Mouse (Mus musculus): Measurements from ENCODE around the gene Fstl4. TPM values are rescaled to one million over a fixed set of nuclear protein-coding genes. Genes with fewer than 3 reads are reported as not detected.

The Fstl4 gene
- 9.1 and 11.4 TPM in 2 replicates for polyA plus RNA-seq (2014; fragmentation: Nextera tagmentation; extraction: Ambion mirVana)

- peak within 1 kb of the TSS; percentile 53 for H3K4me3 ChIP-seq (ENCODE audit: low read depth, low read length)
- H3K4me2 ChIP-seq = peak within 1 kb of the TSS; percentile 79
- H3K4me1 ChIP-seq (ENCODE audit: control insufficient read depth, insufficient read depth, low read length) = peaks cover 10% of the 10 kb centered on the region; the same call in 1 of the 2 replicates
- no peak for ATAC-seq (replicated peaks; ENCODE audit: insufficient number of reproducible peaks, low FRiP score, low TSS enrichment)
- H3K36me3 ChIP-seq (ENCODE audit: control insufficient read depth, insufficient read depth, low read length) = no peaks in the 10 kb centered on the region
- no peak within 1 kb of the TSS for H3K27ac ChIP-seq (ENCODE audit: low read depth, low read length)
- under 1% methylated on average over 33 of the region's 48 CpGs for WGBS (ENCODE audit: insufficient replicate concordance)
- H3K9ac ChIP-seq (ENCODE audit: low read depth, low read length) = peak within 1 kb of the TSS; percentile 74
- no peaks in the 10 kb centered on the region for H3K9me3 ChIP-seq (replicated peaks; ENCODE audit: control insufficient read depth, low read length)
- H3K27me3 ChIP-seq (ENCODE audit: control insufficient read depth, insufficient read depth, low read length) = peaks cover 32% of the 10 kb centered on the region
These were observed at the start of gene Fstl4 for GRCm38 (mm10) chr11:52764461-52764893. Gene Fstl4 (plus strand): TSS chr11:52764634.

GRCm38 (mm10) chr11:52718570-52718969 is 45.9 kb upstream of the Fstl4 start:
- no peak overlapping the region for H3K27ac ChIP-seq (ENCODE audit: low read depth, low read length)
- no peak overlapping the region for H3K4me3 ChIP-seq (ENCODE audit: low read depth, low read length)
- H3K4me1 ChIP-seq (ENCODE audit: control insufficient read depth, insufficient read depth, low read length) = no peaks in the 10 kb centered on the region
- ATAC-seq (replicated peaks; ENCODE audit: insufficient number of reproducible peaks, low FRiP score, low TSS enrichment) = no peak
- no peak overlapping the region for H3K9ac ChIP-seq (ENCODE audit: low read depth, low read length)
- no peak overlapping the region for H3K4me2 ChIP-seq
- no peaks in the 10 kb centered on the region for H3K27me3 ChIP-seq (ENCODE audit: control insufficient read depth, insufficient read depth, low read length)
- no peaks in the 10 kb centered on the region for H3K36me3 ChIP-seq (ENCODE audit: control insufficient read depth, insufficient read depth, low read length)
- H3K9me3 ChIP-seq (replicated peaks; ENCODE audit: control insufficient read depth, low read length) = no peaks in the 10 kb centered on the region
- 63% methylated on average over 1 of the region's 1 CpGs for WGBS (ENCODE audit: insufficient replicate concordance)

DNA sequence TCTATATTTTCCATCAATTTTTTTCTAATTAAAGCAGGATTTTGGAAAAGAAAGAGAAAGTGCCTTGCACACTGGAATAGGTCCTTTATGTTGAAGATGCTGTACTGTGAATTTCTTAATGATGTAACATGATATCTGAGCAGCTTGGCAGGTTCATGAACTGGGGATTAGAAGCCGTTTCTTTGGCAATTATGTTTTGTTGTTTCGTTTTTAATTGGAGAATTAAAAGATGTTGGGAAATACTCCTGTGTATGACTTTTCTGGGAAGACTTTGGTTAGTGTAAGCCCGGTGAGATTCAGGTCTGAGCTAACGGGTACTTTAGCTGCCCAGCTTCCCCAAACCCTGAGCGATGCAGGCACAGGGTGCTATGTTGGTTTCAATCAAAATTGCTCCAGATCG is 43.3 kb upstream of the Fstl4 start:
- 80% methylated on average over 6 of the region's 6 CpGs for WGBS (ENCODE audit: insufficient replicate concordance)
- Histone ChIP-seq H3K27me3 (ENCODE audit: control insufficient read depth, insufficient read depth, low read length) (no peaks in the 10 kb centered on the region), H3K36me3 (ENCODE audit: control insufficient read depth, insufficient read depth, low read length) (no peaks in the 10 kb centered on the region), H3K4me3 (ENCODE audit: low read depth, low read length) (no peak overlapping the region), H3K9ac (ENCODE audit: low read depth, low read length) (no peak overlapping the region), H3K4me2 (no peak overlapping the region), H3K27ac (ENCODE audit: low read depth, low read length) (no peak overlapping the region), H3K9me3 (replicated peaks; ENCODE audit: control insufficient read depth, low read length) (no peaks in the 10 kb centered on the region), H3K4me1 (ENCODE audit: control insufficient read depth, insufficient read depth, low read length) (no peaks in the 10 kb centered on the region)
- no peak for ATAC-seq (replicated peaks; ENCODE audit: insufficient number of reproducible peaks, low FRiP score, low TSS enrichment)

DNA sequence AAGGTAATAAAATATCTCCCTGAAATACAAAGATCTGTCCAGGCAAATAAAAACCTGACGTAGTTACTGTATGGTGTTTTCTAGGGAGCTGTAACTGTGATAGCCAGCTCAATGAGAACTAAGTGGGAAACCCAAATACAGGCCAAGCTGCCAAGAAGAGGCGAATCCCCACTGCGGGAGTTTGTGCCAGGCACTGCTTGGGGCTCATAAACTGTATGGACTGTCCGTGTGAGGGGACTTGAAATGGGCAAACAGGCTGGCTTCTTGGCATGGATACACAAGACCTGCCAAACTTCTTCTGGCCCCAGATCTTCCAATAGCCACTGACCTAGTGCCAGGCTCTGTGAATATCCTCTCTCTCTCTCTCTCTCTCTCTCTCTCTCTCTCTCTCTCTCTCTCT is 41.7 kb upstream of the Fstl4 start:
- no peak for ATAC-seq (replicated peaks; ENCODE audit: insufficient number of reproducible peaks, low FRiP score, low TSS enrichment)
- Histone ChIP-seq H3K4me3 (ENCODE audit: low read depth, low read length) (no peak overlapping the region), H3K27me3 (ENCODE audit: control insufficient read depth, insufficient read depth, low read length) (no peaks in the 10 kb centered on the region), H3K9ac (ENCODE audit: low read depth, low read length) (no peak overlapping the region), H3K4me2 (no peak overlapping the region), H3K36me3 (ENCODE audit: control insufficient read depth, insufficient read depth, low read length) (no peaks in the 10 kb centered on the region), H3K27ac (ENCODE audit: low read depth, low read length) (no peak overlapping the region), H3K9me3 (replicated peaks; ENCODE audit: control insufficient read depth, low read length) (no peaks in the 10 kb centered on the region), H3K4me1 (ENCODE audit: control insufficient read depth, insufficient read depth, low read length) (no peaks in the 10 kb centered on the region)
- 82% methylated on average over 4 of the region's 4 CpGs for WGBS (ENCODE audit: insufficient replicate concordance)

DNA sequence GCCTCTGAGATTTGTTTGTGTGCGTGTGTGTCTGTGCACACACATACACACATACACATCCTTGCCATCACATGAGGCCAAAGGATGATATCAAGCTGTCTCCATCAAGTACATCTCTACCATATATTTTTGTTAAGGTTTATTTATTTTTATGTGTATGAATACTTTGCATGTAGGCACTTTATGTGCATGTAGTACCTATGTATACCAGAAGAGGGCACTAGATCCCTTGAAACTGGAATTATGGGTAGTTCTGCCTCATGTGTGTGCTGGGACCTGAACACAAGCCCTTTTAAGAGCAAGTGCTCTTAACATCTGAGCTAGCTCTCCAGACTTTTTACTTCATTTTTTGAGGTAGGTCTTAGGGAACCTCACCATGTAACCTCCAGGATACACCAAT is 38.4 kb upstream of the Fstl4 start:
- no peak overlapping the region for H3K4me3 ChIP-seq (ENCODE audit: low read depth, low read length)
- 93% methylated on average over 1 of the region's 1 CpGs for WGBS (ENCODE audit: insufficient replicate concordance)

GRCm38 (mm10) chr11:52728479-52728878 is 36.0 kb upstream of the Fstl4 start:
- ATAC-seq (replicated peaks; ENCODE audit: insufficient number of reproducible peaks, low FRiP score, low TSS enrichment) = no peak
- Histone ChIP-seq H3K9me3 (replicated peaks; ENCODE audit: control insufficient read depth, low read length) (no peaks in the 10 kb centered on the region), H3K36me3 (ENCODE audit: control insufficient read depth, insufficient read depth, low read length) (no peaks in the 10 kb centered on the region), H3K4me2 (no peak overlapping the region), H3K4me1 (ENCODE audit: control insufficient read depth, insufficient read depth, low read length) (no peaks in the 10 kb centered on the region), H3K4me3 (ENCODE audit: low read depth, low read length) (no peak overlapping the region), H3K9ac (ENCODE audit: low read depth, low read length) (no peak overlapping the region), H3K27ac (ENCODE audit: low read depth, low read length) (no peak overlapping the region), H3K27me3 (ENCODE audit: control insufficient read depth, insufficient read depth, low read length) (no peaks in the 10 kb centered on the region)
- 76% methylated on average over 15 of the region's 15 CpGs for WGBS (ENCODE audit: insufficient replicate concordance)

More for the DNA sequence above, 38.4 kb upstream of the Fstl4 start:
- no peaks in the 10 kb centered on the region for H3K27me3 ChIP-seq (ENCODE audit: control insufficient read depth, insufficient read depth, low read length)
- no peak overlapping the region for H3K9ac ChIP-seq (ENCODE audit: low read depth, low read length)
- H3K4me1 ChIP-seq (ENCODE audit: control insufficient read depth, insufficient read depth, low read length) = no peaks in the 10 kb centered on the region
- H3K4me2 ChIP-seq = no peak overlapping the region
- no peak for ATAC-seq (replicated peaks; ENCODE audit: insufficient number of reproducible peaks, low FRiP score, low TSS enrichment)
- no peaks in the 10 kb centered on the region for H3K36me3 ChIP-seq (ENCODE audit: control insufficient read depth, insufficient read depth, low read length)
- no peaks in the 10 kb centered on the region for H3K9me3 ChIP-seq (replicated peaks; ENCODE audit: control insufficient read depth, low read length)
- no peak overlapping the region for H3K27ac ChIP-seq (ENCODE audit: low read depth, low read length)

DNA sequence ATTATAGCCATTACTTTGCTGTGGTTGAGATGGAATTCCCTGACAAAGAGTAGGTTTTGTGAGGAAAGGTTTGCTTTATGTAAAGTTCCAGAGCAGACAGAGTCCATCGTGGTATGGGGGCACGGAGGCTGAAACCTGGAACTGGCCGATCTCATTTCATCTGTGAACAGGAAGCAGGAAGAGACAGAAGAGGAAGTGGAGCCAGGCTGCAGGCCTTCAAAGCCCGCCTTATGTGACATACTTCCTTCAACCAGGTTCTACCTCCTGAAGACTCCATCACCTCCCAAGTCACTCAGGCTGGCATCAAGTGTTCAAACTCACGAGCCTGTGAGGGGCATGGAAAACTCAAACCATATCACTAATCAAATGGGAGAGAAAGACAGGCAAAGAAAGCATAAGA is 34.5 kb upstream of the Fstl4 start:
- H3K27ac ChIP-seq (ENCODE audit: low read depth, low read length) = no peak overlapping the region

GRCm38 (mm10) chr11:52731979-52732378 is 32.5 kb upstream of the Fstl4 start:
- WGBS (ENCODE audit: insufficient replicate concordance) = 39% methylated on average over 8 of the region's 8 CpGs
- H3K4me2 ChIP-seq = no peak overlapping the region

More for the DNA sequence above, 34.5 kb upstream of the Fstl4 start:
- Histone ChIP-seq H3K36me3 (ENCODE audit: control insufficient read depth, insufficient read depth, low read length) (no peaks in the 10 kb centered on the region), H3K9ac (ENCODE audit: low read depth, low read length) (no peak overlapping the region), H3K9me3 (replicated peaks; ENCODE audit: control insufficient read depth, low read length) (no peaks in the 10 kb centered on the region), H3K27me3 (ENCODE audit: control insufficient read depth, insufficient read depth, low read length) (no peaks in the 10 kb centered on the region), H3K4me3 (ENCODE audit: low read depth, low read length) (no peak overlapping the region), H3K4me2 (no peak overlapping the region), H3K4me1 (ENCODE audit: control insufficient read depth, insufficient read depth, low read length) (no peaks in the 10 kb centered on the region)
- ATAC-seq (replicated peaks; ENCODE audit: insufficient number of reproducible peaks, low FRiP score, low TSS enrichment) = no peak
- 75% methylated on average over 5 of the region's 5 CpGs for WGBS (ENCODE audit: insufficient replicate concordance)

DNA sequence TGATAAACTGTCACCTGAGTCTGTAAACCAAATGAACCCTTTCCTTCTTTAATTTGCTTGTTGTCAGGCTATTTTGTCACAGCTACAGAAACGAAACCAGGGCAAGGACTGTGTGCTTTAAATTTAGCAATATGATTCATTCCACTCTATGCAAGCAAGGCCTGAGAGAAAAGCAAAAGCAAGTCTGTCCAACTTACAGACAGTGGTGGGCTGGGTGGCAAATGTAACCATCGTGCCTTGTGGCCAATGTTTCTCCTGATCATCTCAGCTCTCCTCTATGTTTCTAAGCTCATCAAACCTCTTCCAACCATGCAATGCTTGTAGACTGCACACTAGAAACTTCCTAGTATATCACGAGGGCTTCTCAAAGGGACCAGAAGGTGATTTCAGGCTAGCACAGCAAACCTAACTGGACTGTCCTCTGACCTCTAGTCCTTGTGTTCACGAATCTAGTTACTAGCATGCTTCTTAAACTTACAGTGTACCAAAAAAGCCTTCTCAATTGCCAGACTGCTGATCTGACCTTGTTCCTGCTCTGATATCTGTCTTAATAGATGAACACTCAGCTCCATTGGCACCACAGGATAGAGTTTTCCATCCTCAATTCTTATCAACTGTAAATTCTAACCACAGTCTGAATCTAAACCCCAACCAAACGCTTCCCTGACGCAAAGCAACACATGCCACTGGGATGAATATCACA is 29.8 kb upstream of the Fstl4 start:
- ATAC-seq (replicated peaks; ENCODE audit: insufficient number of reproducible peaks, low FRiP score, low TSS enrichment) = no peak
- 75% methylated on average over 6 of the region's 6 CpGs for WGBS (ENCODE audit: insufficient replicate concordance)
- no peak overlapping the region for H3K4me2 ChIP-seq
- H3K4me3 ChIP-seq (ENCODE audit: low read depth, low read length) = no peak overlapping the region
- no peak overlapping the region for H3K9ac ChIP-seq (ENCODE audit: low read depth, low read length)
- H3K27me3 ChIP-seq (ENCODE audit: control insufficient read depth, insufficient read depth, low read length) = no peaks in the 10 kb centered on the region
- no peak overlapping the region for H3K27ac ChIP-seq (ENCODE audit: low read depth, low read length)
- H3K9me3 ChIP-seq (replicated peaks; ENCODE audit: control insufficient read depth, low read length) = no peaks in the 10 kb centered on the region
- H3K4me1 ChIP-seq (ENCODE audit: control insufficient read depth, insufficient read depth, low read length) = no peaks in the 10 kb centered on the region
- H3K36me3 ChIP-seq (ENCODE audit: control insufficient read depth, insufficient read depth, low read length) = no peaks in the 10 kb centered on the region

More at GRCm38 (mm10) chr11:52731979-52732378, 32.5 kb upstream of the Fstl4 start:
- Histone ChIP-seq H3K9me3 (replicated peaks; ENCODE audit: control insufficient read depth, low read length) (no peaks in the 10 kb centered on the region), H3K4me1 (ENCODE audit: control insufficient read depth, insufficient read depth, low read length) (no peaks in the 10 kb centered on the region), H3K9ac (ENCODE audit: low read depth, low read length) (no peak overlapping the region), H3K27me3 (ENCODE audit: control insufficient read depth, insufficient read depth, low read length) (no peaks in the 10 kb centered on the region), H3K4me3 (ENCODE audit: low read depth, low read length) (no peak overlapping the region), H3K36me3 (ENCODE audit: control insufficient read depth, insufficient read depth, low read length) (no peaks in the 10 kb centered on the region), H3K27ac (ENCODE audit: low read depth, low read length) (no peak overlapping the region)
- no peak for ATAC-seq (replicated peaks; ENCODE audit: insufficient number of reproducible peaks, low FRiP score, low TSS enrichment)

Measured in heart, embryonic 11.5 days (tissue).